Mouse (Mus musculus): ENCODE results near the gene Serpinb6d. TPM values are rescaled to one million over a fixed set of nuclear protein-coding genes. Genes with fewer than 3 reads are reported as not detected.

Gene Serpinb6d
- not detected in 2 replicates for total RNA-seq (2015)
- not detected in 2 replicates for total RNA-seq (2017)

DNA sequence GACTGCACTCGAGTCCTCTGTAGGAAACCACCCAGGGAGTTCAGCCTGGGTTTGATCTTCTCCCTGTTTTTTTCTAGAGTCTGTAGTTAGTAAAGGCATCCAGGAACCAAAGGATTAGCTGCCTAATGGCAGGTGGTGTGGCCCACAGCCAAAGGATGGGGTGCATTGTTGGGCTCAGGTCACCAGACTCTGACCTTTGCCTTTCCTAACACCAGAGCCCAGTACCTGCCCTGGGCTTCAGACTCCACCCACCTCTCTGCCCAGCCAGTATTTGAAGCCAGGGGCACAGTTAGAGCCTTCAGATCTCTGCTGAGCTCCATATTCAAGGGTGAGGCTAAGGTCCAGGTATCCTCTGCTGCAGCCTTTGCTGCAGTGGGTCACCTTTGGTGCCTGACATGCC, at the start of gene Serpinb6d:
Gene Serpinb6d (plus strand): TSS at position 301 of the 400 bp plus-strand sequence.
- ATAC-seq (ENCODE audit: poor library complexity, severe bottlenecking): no peak

DNA sequence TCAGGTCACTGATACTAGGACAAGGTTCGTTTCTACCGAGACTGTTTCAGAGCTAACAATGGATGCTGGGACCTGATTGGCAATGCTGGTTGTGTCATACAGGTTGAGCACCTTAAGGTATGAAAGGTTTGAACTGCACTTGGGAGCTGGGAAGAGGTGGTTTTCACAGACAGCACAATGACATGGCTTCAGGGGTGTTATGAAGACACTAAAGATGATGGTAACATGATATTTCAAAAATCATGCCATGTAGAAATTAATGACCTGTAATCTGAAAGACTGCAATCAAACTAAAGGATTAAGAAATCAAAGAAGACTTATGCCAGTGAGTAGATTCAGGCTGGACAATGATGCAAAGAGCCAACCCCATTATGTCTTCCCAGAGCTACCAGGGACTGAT, 38.3 kb upstream of the Serpinb6d start:
- no peak for ATAC-seq (ENCODE audit: poor library complexity, severe bottlenecking)

DNA sequence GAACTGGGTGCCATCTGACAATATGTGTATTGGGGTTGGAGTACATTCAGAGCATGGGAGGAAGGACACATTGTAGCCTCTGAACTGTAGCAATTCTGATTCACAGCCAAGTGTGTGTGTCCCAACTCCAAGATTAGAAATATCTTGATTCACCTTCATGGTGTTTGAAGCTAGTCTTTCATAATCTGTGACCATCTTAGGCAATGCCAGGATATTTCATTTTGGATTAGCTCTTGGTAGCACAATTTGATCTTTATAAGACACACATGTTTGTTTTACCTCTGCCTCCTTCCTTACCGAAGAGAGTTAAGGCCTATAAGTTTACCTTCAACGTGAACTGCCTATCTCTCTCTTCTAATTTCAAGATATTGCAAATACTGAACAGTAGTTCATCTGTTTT, 18.7 kb upstream of the Serpinb6d start:
- ATAC-seq (ENCODE audit: poor library complexity, severe bottlenecking): no peak

DNA sequence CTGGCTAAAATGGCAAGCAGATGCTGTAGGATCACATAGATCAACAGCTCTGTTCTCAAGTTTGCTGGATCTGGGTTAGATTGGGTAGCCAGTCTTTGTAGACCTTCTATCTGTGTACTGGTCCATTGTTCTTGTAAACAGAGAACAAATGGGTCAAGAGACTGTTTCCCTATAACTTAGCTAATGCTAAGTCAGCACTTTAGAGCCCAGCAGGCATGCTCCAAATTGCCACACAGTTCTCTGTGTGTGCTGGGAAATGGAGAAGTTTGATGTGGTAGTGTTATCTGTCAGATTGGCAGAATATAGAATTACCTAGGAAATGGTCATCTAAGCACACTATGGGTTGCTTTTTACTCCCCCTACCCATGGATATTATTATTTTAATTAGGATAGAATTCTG, 1.3 kb downstream of the Serpinb6d start:
- no peak for ATAC-seq (ENCODE audit: poor library complexity, severe bottlenecking)

DNA sequence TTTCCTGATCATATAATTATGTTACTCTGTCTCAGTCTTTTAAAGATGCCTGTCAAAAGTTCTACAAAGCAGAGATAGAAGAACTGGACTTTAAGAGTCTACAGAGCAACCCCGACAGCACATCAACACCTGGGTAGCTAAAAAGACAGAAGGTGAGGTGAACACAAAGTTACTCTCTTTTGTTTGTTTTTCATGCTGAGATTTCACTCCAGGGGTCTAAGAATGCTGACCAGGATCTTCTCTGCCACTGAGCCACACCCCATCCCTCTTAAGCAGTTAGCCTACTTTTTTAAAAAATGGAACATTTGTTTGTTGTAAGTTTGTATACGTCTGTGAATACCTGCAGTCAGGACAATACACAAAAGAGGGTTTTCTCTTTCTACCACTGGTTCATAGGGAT, 59.1 kb downstream of the Serpinb6d start:
- no peak for ATAC-seq (ENCODE audit: poor library complexity, severe bottlenecking)

Other genes with a start within 250 kb of the Serpinb6d start
- gene Serpinb9g, start 176.6 kb upstream of the Serpinb6d start, total RNA-seq (2015): not detected in 2 replicates
- gene Serpinb9g, start 176.6 kb upstream of the Serpinb6d start, total RNA-seq (2017): not detected in 2 replicates
- gene Serpinb6e, start 182.0 kb downstream of the Serpinb6d start, total RNA-seq (2015): not detected in 2 replicates
- not detected in 2 replicates for gene Serpinb6e, start 182.0 kb downstream of the Serpinb6d start, total RNA-seq (2017)
- gene Serpinb6c, start 244.3 kb downstream of the Serpinb6d start, total RNA-seq (2015): not detected in 2 replicates
- gene Serpinb6c, start 244.3 kb downstream of the Serpinb6d start, total RNA-seq (2017): not detected in 2 replicates